Mouse (Mus musculus) olfactory bulb, adult 2 months (tissue): Measurements from ENCODE around the gene Rxfp4.

Experiments
- CTCF ChIP-seq: fragments of 200-500 bp; IDR thresholded peaks from 2 replicates; pipeline ENCODE4 v1.5.1; 2012; ENCODE audit warnings: low read depth, mild to moderate bottlenecking, low read length, moderate library complexity; ENCODE audit not compliant: insufficient read depth
- POLR2A ChIP-seq: fragments of 200-500 bp; IDR thresholded peaks from 2 replicates; pipeline ENCODE4 v1.6.1; 2012; ENCODE audit warnings: mild to moderate bottlenecking, low read depth, low read length, moderate library complexity; ENCODE audit not compliant: insufficient read depth

- TF ChIP-seq CTCF (no peak), POLR2A (no peak)
Observed at GRCm38 (mm10) chr3:88653516-88654370, 801 bp upstream of the Rxfp4 start.
